Mouse (Mus musculus) embryo, embryonic 10 days (tissue): ENCODE data around the gene B4galnt1.
"Not testable (repeated sequence)": the region's sequence is repeated elsewhere in the genome, so short reads cannot be mapped to it uniquely, and the experiment has no call there.

Source experiments
- DNase-seq: peaks from one replicate; pipeline ENCODE4 v3.0.0-alpha.2; 2015; ENCODE audit warnings: low spot score

The B4galnt1 gene

GRCm38 (mm10) chr10:127164631-127165353 lies at the start of gene B4galnt1:
TSS of gene B4galnt1 (plus strand) at chr10:127165225.
- DNase-seq, result peak; percentile 85

DNA sequence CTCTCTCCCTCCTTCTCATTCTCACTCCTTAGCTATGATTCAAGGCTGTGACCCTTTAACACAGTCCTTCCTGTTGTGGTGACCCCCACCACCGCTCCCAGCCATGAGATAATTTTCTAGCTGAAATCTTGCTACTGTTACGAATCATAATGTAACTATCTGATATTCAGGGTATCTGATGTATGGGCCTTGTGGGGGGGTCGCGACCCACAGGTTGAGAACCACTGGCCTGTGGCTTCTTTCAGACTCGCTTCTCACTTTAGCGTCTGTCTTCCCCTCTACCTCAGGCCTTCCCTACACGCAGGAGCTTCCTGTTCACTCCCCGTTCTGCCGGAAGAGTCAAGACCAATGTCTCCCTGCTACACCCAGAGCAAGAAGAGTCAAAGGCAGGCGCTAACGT lies 46.6 kb upstream of the B4galnt1 start:
- no peak for DNase-seq

- DNase-seq, result no peak
Observed at GRCm38 (mm10) chr10:127119229-127119628, 45.8 kb upstream of the B4galnt1 start.

GRCm38 (mm10) chr10:127120301-127121065 lies 44.5 kb upstream of the B4galnt1 start:
- no peak for DNase-seq

DNA sequence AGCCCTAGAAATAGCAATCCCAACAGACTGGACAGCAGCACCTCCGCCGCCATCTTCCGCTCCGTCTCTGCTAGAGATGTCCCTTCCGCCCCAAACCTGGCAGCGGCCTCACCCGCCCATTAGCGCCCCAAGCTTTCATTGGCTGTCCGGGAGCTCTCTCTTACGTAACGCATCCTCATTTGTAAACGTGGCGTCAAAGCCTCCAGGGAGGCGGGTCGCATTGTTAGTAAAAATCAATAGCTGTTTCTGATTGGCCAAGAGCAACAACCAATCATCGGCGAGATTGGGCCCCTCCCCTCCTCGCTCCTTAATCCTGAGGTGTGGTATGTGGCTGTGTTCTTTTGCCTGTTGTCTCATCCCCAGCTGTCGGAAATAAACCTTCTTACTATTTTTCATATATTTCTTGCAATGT lies 44.0 kb upstream of the B4galnt1 start, which contains the start of gene Os9:
Gene Os9 (minus strand): TSS at position 66 of the 412 bp plus-strand sequence.
- peak; percentile 99 for DNase-seq

GRCm38 (mm10) chr10:127122018-127122417 lies 43.0 kb upstream of the B4galnt1 start:
- no peak for DNase-seq

DNA sequence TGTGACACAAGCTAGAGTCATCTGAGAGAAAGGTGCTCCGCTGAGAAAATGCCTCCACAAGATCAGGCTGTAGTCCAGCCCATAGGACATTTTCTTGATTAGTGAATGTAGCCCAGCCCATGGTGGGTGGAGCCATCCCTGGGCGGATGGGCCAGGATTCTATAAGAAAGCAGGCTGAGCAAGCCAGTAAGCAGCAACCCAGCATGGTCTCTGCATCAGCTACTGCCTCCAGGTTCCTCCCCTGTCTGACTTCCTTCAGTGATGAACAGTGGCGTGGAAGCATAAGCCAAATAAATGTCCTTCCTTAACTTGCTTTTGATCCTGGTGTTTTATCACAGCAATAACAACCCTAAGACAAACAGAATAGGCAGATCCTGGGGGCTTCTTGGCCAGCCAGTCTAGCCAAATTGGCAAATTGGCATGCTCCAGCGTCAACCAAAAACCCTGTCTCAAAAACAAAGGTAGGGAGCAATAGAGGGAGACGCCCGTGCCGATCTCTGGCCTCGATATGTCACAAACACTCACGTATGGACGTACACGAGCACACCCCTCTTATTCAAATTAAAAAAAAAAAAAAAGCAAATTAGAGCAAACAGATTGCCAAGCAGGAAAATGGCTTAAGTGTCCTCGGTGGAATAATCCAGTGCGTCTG lies 42.1 kb upstream of the B4galnt1 start:
- peak; percentile 79 for DNase-seq

DNA sequence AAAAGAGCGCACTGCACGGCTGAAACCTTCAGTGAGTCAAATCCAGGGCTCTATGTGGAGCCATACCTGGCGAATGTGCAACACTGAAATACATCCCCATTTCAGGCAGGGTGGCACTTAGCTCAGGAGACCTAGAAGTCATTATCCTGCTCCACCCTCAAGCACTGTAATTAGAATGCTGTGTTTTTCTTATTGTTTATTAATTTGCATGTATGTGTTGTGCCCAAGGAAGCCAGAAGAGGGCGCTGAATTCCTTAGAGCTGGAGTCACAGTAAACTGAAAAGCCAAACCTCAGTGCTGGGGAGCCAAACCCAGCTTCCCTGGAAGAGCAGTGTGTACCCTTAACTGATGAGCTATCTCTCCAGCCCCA lies 41.6 kb upstream of the B4galnt1 start:
- peak; percentile 82 for DNase-seq

- DNase-seq, result peak; percentile 56
Observed at GRCm38 (mm10) chr10:127125210-127126001, 39.6 kb upstream of the B4galnt1 start.

DNA sequence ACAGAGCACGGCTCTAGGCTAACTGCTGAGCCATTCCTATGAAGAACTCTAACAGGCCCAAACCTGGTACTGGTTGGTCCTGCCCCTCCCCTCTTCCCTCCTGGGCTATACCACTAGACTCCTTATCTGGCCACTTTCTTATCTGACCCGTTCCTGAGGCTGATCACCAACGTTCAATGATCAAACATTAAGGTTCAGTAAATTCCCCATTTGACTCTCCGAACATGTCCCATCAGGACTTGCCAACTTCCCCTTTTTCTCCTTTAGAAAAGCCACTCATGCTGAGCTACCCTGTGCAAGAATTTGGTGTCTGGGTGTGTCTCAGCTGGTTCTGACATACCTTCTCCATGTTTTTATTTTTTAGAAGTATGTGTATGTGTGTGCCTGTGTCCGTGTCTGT lies 38.4 kb upstream of the B4galnt1 start:
- DNase-seq, result no peak

DNA sequence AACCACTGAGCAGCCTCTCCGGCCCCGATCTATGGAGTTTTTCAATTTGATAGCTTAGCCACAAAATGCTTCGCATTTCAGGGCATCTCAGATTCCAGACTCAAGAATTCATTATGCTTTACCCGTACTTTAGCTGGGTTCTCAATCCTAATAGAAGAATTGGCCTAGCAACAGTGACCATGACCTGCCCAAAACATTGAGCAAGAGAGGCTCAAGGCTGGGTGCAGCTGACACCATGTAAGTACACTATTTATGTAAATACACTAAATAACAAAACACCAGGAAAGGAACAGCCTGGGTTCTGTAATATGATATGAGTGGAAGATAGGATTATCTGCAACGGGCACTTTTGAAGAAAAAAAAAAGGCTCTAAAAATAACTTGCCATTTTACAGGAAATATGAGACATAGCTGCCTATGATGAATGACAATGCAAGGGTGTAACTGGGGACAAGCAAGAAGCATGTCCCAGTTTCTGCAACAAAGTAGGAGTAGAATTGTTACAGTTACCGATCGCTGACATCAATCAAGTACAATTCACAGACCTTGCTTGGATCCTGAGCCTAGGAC lies 37.2 kb upstream of the B4galnt1 start:
- DNase-seq, result no peak

DNA sequence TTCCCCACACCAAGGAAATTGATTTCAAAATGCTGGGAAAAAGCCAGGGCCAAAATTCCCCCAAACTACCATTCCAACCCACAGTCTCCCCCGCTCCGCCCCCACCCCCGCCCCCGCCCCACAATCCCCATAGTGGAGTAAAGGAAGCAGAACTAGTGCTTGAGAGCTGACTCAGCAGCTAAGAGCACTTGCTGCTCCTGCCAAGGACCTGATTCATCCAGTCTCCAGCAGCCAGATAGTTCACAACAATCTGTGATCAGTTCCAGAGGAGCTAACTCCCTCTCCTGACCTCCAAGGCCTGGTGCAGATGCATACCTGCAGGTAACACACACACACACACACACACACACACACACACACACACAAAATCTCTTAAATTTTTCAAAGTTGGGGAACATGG lies 35.6 kb upstream of the B4galnt1 start:
- no peak for DNase-seq

GRCm38 (mm10) chr10:127132469-127132868 lies 32.6 kb upstream of the B4galnt1 start:
- no peak for DNase-seq

DNA sequence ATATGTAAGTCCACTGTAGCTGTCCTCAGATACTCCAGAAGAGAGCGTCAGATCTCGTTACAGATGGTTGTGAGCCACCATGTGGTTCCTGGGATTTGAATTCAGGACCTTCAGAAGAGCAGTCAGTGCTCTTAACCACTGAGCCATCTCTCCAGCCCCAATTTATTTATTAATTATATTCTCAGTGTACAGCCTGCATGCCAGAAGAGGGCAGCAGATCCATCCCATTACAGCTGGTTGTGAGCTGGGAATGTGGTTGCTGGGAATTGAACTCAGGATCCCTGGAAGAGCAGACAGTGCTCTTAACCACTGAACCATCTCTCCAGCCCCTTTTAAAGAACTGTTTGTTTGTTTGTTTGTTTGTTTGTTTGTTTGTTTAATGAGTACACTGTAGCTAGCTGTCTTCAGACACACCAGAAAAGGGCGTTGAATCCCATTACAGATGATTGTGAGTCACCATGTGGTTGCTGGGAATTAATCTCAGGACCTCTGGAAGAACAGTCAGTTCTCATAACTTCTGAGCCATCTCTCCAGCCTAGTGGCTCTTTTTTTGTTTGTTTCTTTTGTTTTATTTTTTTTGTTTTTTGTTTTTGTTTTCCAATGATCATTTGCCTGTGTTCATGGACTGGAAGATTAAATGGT lies 30.5 kb upstream of the B4galnt1 start:
- DNase-seq, result not testable (repeated sequence)

DNA sequence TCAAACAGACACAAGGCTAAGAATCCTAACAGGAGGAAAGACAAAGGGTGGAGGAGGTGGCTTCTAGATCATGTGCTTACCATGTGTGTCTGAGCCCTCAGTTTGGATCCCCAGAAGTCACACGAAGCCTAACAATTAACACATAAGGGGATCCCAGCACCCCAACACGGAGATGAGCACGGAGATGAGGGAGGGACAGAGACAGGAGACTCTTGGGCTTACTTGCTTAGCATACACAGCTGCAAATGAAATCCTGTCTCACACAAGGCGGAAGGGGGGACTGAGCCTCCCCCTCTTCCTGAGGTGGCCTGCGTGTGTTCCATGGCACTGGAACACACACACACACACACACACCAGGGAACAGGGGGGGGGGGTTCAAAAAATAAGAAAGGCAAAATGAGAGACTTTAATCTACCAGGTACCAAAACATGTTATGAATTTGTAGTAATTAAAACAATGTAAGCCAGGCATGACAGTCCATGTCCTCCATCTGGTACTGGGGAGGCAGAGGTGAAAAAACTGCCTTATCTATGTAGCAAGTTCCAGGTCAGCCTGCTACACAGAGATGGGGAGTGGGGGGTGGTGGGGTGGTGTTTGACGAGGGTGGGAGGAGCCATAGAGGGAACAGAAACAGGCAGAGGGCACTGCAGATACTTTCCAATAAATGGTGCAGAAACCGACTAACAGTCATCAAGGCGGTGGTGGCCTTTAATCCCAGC lies 29.7 kb upstream of the B4galnt1 start:
- DNase-seq, result no peak

DNA sequence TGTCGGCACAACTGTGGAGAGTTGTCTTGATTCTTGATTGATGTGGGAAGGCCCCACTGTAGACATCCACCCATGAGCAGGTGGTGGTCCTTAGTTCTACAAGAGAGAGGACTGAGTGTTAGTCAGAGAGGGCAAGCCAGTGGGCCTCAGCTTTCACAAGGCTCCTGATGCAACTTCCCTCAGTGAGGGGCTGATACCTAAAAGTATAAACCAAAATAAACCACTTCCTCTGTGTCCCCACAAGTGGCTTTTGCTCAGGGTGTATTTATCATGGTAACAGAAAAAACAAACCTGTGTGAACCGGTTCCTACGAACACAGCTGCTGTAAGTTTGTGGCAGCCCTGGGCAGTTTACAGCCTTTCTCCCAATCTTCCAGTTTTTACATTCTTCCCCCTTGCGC lies 28.5 kb upstream of the B4galnt1 start:
- DNase-seq, result no peak

- DNase-seq, result no peak
Observed at GRCm38 (mm10) chr10:127137896-127138295, 27.1 kb upstream of the B4galnt1 start.

DNA sequence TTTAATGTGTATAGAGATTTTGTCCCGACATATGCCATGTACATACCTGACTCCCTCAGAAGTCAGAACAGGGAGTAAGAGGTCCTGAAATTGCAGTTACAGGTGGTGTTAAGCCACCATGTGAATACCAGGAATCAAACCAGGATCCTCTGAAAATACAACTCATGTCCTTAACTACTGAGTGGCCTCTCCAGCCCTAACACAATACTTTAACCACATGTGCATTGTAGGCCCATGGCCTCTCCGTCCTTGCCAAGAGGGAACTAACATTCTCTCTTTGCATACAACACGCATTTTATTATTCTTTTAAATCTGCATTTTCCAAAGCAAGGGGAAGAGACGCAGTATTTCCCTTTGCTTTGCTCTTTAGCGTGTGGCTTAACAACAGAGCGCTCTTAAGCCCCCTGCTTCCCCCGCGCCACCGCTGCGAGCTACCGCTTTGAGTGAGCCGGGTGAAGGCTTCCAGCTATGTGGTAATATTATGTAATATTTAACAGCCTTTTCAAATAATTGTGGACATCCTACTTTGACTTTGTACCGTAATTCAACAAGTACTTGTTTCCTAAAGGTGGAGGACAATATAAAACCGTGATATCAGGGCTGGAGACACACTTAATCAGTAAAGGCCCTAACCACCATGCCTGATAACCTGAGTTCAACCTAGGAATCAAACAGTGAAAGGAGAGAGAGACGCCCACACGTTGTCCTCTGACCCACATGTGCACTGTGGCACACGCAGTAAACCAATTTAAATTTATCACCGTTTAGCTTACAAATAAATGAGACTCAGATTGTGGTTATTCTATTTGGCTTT lies 26.5 kb upstream of the B4galnt1 start:
- DNase-seq, result no peak

DNA sequence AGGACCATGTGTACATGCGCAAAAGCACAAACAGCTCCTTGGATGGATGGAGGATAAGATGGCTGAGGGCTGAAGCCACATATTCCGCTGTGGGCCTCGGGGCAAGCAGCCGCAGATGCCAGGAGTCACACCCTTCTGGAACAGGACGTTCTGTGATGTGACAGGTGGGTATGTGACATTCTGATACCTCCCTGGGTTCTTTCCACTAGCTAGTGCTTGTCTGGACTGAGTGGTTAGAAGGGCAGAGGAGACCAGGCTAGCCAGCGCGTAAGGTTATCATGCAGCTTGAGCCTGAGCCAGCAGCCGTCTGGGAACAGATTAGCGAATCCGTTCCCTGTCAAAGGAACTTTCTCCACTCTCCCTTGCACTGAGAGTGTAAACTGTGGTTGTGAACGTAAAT lies 24.1 kb upstream of the B4galnt1 start:
- DNase-seq, result no peak

GRCm38 (mm10) chr10:127141500-127141899 lies 23.5 kb upstream of the B4galnt1 start:
- no peak for DNase-seq
